Mouse (Mus musculus) limb, embryonic 13.5 days (tissue): ENCODE data around the gene Eef2k. TPM values are rescaled to one million over a fixed set of nuclear protein-coding genes. Genes with fewer than 3 reads are reported as not detected.

ENCODE experiments used
- ATAC-seq: fragments of 200-750 bp; cut with Nextera tagmentation; 2 replicates; pipeline ENCODE4 v1.8.0; 2017; ENCODE audit warnings: low read depth, moderate number of reproducible peaks, moderate TSS enrichment; ENCODE audit not compliant: low FRiP score
- H3K27ac ChIP-seq: fragments of 300-500 bp; sonication (generic); 2 replicates; pipeline ENCODE4 v1.5.1; 2015; ENCODE audit warnings: inconsistent platforms, mild to moderate bottlenecking, moderate library complexity
- H3K27me3 ChIP-seq: fragments of 300-500 bp; sonication (generic); 2 replicates; pipeline ENCODE4 v1.6.1; 2015; ENCODE audit warnings: mild to moderate bottlenecking, inconsistent platforms
- H3K36me3 ChIP-seq: fragments of 300-500 bp; sonication (generic); 2 replicates; pipeline ENCODE4 v1.6.1; 2015; ENCODE audit warnings: inconsistent platforms, mild to moderate bottlenecking, moderate library complexity
- H3K4me1 ChIP-seq: fragments of 300-500 bp; sonication (generic); 2 replicates; pipeline ENCODE4 v1.6.1; 2015; ENCODE audit warnings: inconsistent platforms
- H3K4me2 ChIP-seq: fragments of 300-500 bp; sonication (generic); replicated peaks from 2 replicates; pipeline ENCODE4 v1.6.1; 2015; ENCODE audit warnings: inconsistent platforms, mild to moderate bottlenecking, moderate library complexity
- H3K4me3 ChIP-seq: fragments of 300-500 bp; sonication (generic); 2 replicates; pipeline ENCODE4 v1.5.1; 2015; ENCODE audit warnings: moderate library complexity, mild to moderate bottlenecking, inconsistent platforms
- H3K9ac ChIP-seq: fragments of 300-500 bp; sonication (generic); 2 replicates; pipeline ENCODE4 v1.6.1; 2015; ENCODE audit warnings: mild to moderate bottlenecking, inconsistent platforms
- H3K9me3 ChIP-seq: fragments of 300-500 bp; sonication (generic); 2 replicates; pipeline ENCODE4 v1.6.1; 2016; ENCODE audit warnings: inconsistent platforms
- WGBS: fragments of 180-500 bp; shearing (Covaris S2); methylation state at CpG from one replicate; pipeline ENCODE4 v1.1.7; 2015; 5-methylcytosine and 5-hydroxymethylcytosine counted together
- polyA plus RNA-seq: library from polyadenylated mRNA; unstranded; fragments of >200 nt; fragmentation: Nextera tagmentation; extraction: Ambion mirVana; gene quantifications from 2 replicates; pipeline ENCODE4 v1.2.1, GENCODE M21; 2015

Eef2k gene
- polyA plus RNA-seq, 1 experiment from 2014 or later, result 36.3 TPM

DNA sequence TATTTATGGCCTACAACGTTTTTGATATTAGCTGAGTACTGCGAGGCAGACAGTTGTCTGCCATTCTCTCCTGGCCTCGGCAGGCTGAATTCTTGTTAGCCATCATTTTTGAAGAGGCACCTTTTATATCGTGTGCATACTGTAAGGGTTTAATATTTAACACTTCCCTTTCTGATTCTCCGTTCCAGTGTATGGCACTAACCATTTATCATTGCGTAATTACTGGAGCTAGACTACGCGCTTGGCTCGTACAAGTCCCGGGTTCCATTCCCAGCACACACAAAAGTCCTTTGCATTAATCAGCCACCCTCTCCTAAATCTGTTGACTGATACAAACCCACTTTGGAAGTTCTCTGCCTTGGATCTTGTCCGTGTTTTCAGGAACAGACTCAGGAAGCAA lies 17.2 kb downstream of the Eef2k start:
- Histone ChIP-seq H3K9me3 (no peaks in the 10 kb centered on the region), H3K27me3 (no peaks in the 10 kb centered on the region)
- 92% methylated on average over 11 of the region's 11 CpGs for WGBS

DNA sequence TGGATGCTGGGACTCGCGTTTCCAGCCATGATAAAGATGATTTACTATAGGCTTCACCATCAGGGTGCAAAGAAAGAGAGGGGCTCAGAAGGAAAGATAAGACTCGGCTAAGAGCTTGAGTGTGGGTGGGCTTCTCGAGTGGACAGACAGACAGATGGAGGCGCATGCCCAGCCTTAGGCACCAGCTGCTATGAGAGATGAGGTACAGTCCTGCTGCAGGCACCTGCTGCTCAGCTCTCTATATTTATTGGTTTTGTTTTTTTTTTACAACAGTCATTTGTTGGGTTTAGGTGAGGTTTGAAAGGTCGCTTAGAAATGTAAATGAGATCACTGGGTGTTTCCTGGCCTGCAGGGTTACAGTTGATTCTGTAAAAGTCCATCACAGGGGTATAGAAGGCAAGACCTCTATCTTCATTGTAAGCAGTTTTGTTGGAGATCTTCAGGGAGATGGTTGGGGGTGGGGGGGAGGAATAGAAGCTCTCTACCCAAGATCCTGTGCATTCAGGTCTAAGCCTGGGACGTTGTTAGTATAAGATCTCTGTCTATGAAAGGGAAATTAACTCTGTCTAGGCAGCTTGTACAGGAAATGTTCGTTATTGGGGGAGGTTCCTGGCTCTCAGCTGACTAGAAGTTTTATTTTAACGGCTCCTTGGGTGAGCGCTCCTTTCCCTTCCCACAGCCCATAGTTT lies 18.3 kb downstream of the Eef2k start:
- peaks cover 19% of the 10 kb centered on the region for H3K36me3 ChIP-seq
- H3K4me1 ChIP-seq, result peaks cover 53% of the 10 kb centered on the region
- H3K9ac ChIP-seq, result no peak overlapping the region
- H3K4me3 ChIP-seq, result no peak overlapping the region
- ATAC-seq, result no peak
- whole genome bisulfite sequencing, result 34% methylated on average over 10 of the region's 10 CpGs
- H3K9me3 ChIP-seq, result no peaks in the 10 kb centered on the region
- no peaks in the 10 kb centered on the region for H3K27me3 ChIP-seq
- H3K4me2 ChIP-seq, result no peak overlapping the region
- no peak overlapping the region for H3K27ac ChIP-seq

More for the DNA sequence above, 17.2 kb downstream of the Eef2k start:
- no peak overlapping the region for H3K9ac ChIP-seq
- H3K4me2 ChIP-seq, result no peak overlapping the region
- no peak for ATAC-seq
- no peak overlapping the region for H3K4me3 ChIP-seq
- H3K27ac ChIP-seq, result no peak overlapping the region
- peaks cover 19% of the 10 kb centered on the region for H3K36me3 ChIP-seq
- H3K4me1 ChIP-seq, result peaks cover 42% of the 10 kb centered on the region

DNA sequence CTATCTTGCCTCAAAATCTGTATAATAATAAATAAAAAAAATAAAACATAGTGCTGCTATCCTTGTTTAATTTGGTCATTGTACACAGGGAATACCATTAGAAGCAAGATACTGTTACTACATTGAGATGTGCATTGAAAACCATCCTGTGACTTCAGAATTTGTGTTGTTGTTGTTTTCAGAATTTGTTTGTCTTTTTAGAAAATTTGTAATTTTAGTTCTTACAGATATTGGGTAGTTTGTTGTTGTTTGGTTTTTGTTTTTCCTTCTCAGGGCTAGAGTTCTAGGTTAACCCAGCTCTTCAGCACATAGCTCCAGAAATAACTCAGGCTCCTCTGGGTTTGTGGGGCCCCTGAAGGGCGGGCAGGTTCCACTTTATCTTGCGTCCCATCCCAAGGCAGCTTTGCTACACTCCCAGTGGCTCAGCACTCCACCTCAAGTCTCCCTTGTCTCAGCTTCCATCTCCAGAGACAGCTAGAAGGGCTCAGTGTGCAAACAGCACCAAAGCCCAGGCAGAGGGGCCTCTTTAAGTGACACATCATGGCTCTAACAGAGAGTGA lies 18.9 kb downstream of the Eef2k start:
- Histone ChIP-seq H3K4me1 (peaks cover 59% of the 10 kb centered on the region), H3K4me3 (no peak overlapping the region), H3K36me3 (peaks cover 19% of the 10 kb centered on the region), H3K9ac (no peak overlapping the region), H3K9me3 (no peaks in the 10 kb centered on the region), H3K4me2 (no peak overlapping the region), H3K27ac (no peak overlapping the region), H3K27me3 (no peaks in the 10 kb centered on the region)
- WGBS, result 46% methylated on average over 2 of the region's 2 CpGs
- ATAC-seq, result no peak

DNA sequence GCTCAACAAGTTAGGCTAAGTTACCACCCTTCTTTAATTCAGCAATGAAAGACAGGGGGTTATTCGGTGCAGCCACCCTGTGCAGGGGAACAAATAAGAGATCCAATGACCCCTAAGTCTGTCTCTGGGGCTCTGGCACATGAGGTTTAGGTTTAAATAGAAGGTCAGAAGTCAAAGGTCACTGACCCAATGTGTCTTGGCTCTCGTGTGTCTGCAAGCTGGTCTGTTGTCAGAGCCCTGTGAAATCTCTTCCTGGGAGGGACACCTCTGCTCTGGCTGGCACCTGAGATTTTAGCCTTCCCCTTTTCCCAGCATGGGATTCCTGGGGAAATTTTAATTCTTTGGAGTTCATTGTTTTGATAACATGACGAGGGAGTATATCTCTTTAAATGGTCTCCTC lies 19.6 kb downstream of the Eef2k start:
- peaks cover 19% of the 10 kb centered on the region for H3K36me3 ChIP-seq
- WGBS, result 21% methylated on average over 3 of the region's 3 CpGs
- H3K9ac ChIP-seq, result no peak overlapping the region
- H3K9me3 ChIP-seq, result no peaks in the 10 kb centered on the region
- H3K4me1 ChIP-seq, result peaks cover 65% of the 10 kb centered on the region
- no peak for ATAC-seq
- no peaks in the 10 kb centered on the region for H3K27me3 ChIP-seq
- no peak overlapping the region for H3K4me2 ChIP-seq
- peak overlapping the region; percentile 72; the same call in 1 of the 2 replicates for H3K27ac ChIP-seq
- no peak overlapping the region for H3K4me3 ChIP-seq

DNA sequence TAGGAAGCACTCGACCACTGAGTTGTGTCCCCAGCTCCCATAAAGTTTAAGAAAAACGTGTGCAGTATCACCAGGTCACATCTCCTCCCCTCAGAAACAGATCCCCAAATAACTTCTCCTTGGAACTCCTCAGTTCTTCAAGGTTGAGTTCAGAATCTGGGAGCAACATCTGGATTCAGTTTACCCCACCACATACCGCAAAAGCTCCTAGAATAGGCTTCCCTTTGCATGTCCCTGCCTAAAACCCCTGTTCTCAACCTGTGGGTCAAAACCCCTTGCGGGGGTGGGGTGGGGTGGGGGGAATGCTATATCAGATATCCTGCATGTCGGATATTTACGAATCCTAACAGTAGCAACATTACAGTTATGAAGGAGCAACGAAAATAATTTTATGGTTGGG lies 20.0 kb downstream of the Eef2k start:
- Histone ChIP-seq H3K27me3 (no peaks in the 10 kb centered on the region), H3K9me3 (no peaks in the 10 kb centered on the region), H3K4me1 (peaks cover 69% of the 10 kb centered on the region), H3K36me3 (peaks cover 19% of the 10 kb centered on the region), H3K27ac (peak overlapping the region; percentile 72), H3K9ac (no peak overlapping the region), H3K4me2 (0 out of 2 replicates have a peak overlapping the region, but pooled peaks have one; percentile 9), H3K4me3 (no peak overlapping the region)
- whole genome bisulfite sequencing, result 19% methylated on average over 7 of the region's 7 CpGs
- no peak for ATAC-seq

DNA sequence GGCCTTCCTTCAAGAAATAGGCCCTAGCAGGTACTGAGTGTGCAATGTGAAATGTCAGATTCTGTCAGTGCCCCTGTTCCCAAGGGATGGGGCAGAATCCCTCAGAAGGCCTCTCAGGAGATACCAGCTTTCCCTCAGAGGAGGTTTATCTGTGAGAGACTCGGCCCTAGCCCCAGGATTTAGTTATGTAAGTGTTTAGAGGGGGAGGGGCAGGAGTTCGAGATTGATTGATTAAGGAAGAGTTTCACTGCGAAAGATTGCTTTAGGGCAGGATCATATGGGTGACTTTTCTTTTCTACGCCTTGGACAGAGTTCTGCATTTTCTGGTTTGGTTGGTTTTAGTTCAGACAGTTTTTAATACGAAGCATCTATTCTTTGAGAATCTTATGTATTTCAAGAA lies 20.8 kb downstream of the Eef2k start:
- no peak for ATAC-seq
- Histone ChIP-seq H3K27ac (peak overlapping the region; percentile 72; the same call in 1 of the 2 replicates), H3K9me3 (no peaks in the 10 kb centered on the region), H3K4me3 (no peak overlapping the region), H3K9ac (no peak overlapping the region), H3K4me1 (peaks cover 76% of the 10 kb centered on the region), H3K27me3 (no peaks in the 10 kb centered on the region), H3K4me2 (0 out of 2 replicates have a peak overlapping the region, but pooled peaks have one; percentile 19), H3K36me3 (peaks cover 14% of the 10 kb centered on the region)
- WGBS, result 34% methylated on average over 5 of the region's 5 CpGs

DNA sequence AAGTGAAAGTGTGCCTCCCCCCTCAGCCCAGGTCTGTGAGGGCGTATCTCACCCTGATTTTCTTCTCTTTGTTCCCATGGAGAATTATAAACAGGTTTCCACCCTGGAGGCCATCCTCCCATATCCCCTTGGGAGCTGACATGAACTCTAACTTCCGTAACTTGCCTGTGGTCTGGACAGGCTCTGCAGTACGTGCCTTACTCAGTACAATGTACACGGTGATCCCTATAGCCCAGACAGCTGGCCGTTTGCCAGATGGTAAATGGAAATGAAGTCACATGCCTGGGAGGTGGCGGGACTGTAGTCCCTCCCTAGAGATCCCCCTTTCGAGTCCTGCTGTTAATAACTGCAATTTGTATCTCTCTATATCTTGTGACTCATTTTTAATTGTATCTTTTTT lies 22.5 kb downstream of the Eef2k start:
- 6% methylated on average over 7 of the region's 7 CpGs for WGBS
- ATAC-seq, result peak; percentile 71
- Histone ChIP-seq H3K4me3 (no peak overlapping the region), H3K4me2 (peak overlapping the region; percentile 31), H3K9ac (no peak overlapping the region), H3K27ac (no peak overlapping the region; the same call in 1 of the 2 replicates), H3K9me3 (no peaks in the 10 kb centered on the region), H3K27me3 (no peaks in the 10 kb centered on the region), H3K36me3 (no peaks in the 10 kb centered on the region), H3K4me1 (peaks cover 90% of the 10 kb centered on the region)

GRCm38 (mm10) chr7:120865832-120866231 lies 23.2 kb downstream of the Eef2k start:
- H3K27ac ChIP-seq, result peak overlapping the region; percentile 48; the same call in 1 of the 2 replicates

DNA sequence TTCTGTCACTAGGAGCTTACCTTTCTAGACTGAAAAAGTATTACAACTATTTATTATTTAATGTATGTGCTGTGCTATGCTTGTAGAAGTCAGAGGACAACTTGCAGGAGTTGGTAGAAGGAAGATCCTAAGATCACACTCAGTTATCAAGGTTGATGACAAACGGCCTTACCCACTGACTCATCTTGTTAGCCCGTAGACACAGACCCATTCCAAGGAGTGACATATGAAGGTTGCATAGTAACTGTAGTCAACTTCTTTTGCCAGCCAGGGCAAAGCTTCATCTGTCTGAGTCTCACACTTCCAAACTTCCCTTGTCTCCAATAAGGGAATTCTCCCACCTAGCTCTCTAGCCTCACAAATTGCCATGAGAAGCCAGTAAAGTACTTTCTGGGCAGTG lies 24.1 kb downstream of the Eef2k start:
- Histone ChIP-seq H3K27ac (no peak overlapping the region), H3K27me3 (no peaks in the 10 kb centered on the region), H3K9ac (no peak overlapping the region), H3K4me2 (no peak overlapping the region), H3K36me3 (no peaks in the 10 kb centered on the region), H3K4me1 (peaks cover 85% of the 10 kb centered on the region), H3K9me3 (no peaks in the 10 kb centered on the region), H3K4me3 (no peak overlapping the region)
- 67% methylated on average over 2 of the region's 2 CpGs for WGBS
- no peak for ATAC-seq

More at GRCm38 (mm10) chr7:120865832-120866231, 23.2 kb downstream of the Eef2k start:
- Histone ChIP-seq H3K4me3 (no peak overlapping the region), H3K36me3 (no peaks in the 10 kb centered on the region), H3K4me1 (peaks cover 92% of the 10 kb centered on the region), H3K9me3 (no peaks in the 10 kb centered on the region), H3K9ac (no peak overlapping the region), H3K27me3 (no peaks in the 10 kb centered on the region), H3K4me2 (no peak overlapping the region)
- ATAC-seq, result no peak
- WGBS, result 58% methylated on average over 4 of the region's 4 CpGs

DNA sequence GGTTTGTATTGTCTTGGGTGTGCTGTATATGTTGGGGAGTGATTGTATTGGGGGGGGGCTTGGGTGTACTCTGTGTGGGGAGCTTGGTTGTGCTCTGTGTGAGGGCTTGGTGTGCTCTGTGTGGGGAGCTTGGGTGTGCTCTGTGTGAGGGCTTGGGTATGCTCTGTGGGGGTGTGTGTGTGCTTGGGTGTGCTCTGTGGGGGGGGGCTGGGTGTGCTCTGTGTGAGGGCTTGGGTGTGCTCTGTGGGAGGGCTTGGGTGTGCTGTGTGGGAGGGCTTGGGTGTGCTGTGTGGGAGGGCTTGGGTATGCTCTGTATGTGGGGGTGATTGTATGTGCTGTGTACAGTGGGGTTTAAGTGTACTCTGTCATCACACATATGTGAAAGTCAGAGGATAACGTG lies 25.1 kb downstream of the Eef2k start:
- H3K4me1 ChIP-seq, result peaks cover 74% of the 10 kb centered on the region
- H3K4me3 ChIP-seq, result no peak overlapping the region
- H3K4me2 ChIP-seq, result no peak overlapping the region
- no peak for ATAC-seq
- WGBS, result 72% methylated on average over 1 of the region's 1 CpGs
- H3K27ac ChIP-seq, result no peak overlapping the region
- no peaks in the 10 kb centered on the region for H3K27me3 ChIP-seq
- H3K9me3 ChIP-seq, result no peaks in the 10 kb centered on the region
- H3K36me3 ChIP-seq, result no peaks in the 10 kb centered on the region
- no peak overlapping the region for H3K9ac ChIP-seq

GRCm38 (mm10) chr7:120869883-120870282 lies 27.3 kb downstream of the Eef2k start:
- Histone ChIP-seq H3K4me1 (peaks cover 53% of the 10 kb centered on the region), H3K9ac (no peak overlapping the region), H3K27ac (peak overlapping the region; percentile 55; the same call in 1 of the 2 replicates), H3K4me3 (no peak overlapping the region), H3K9me3 (no peaks in the 10 kb centered on the region), H3K36me3 (peaks cover 9% of the 10 kb centered on the region; the same call in 1 of the 2 replicates), H3K27me3 (no peaks in the 10 kb centered on the region), H3K4me2 (no peak overlapping the region)
- ATAC-seq, result no peak
- WGBS, result 49% methylated on average over 5 of the region's 5 CpGs

GRCm38 (mm10) chr7:120870431-120871008 lies 27.9 kb downstream of the Eef2k start:
- no peak overlapping the region for H3K9ac ChIP-seq

More at GRCm38 (mm10) chr7:120870431-120871008, 27.9 kb downstream of the Eef2k start:
- WGBS, result 58% methylated on average over 5 of the region's 5 CpGs
- Histone ChIP-seq H3K4me1 (peaks cover 46% of the 10 kb centered on the region), H3K27ac (peak overlapping the region; percentile 55; the same call in 1 of the 2 replicates), H3K4me3 (no peak overlapping the region), H3K36me3 (peaks cover 9% of the 10 kb centered on the region; the same call in 1 of the 2 replicates), H3K9me3 (no peaks in the 10 kb centered on the region), H3K4me2 (no peak overlapping the region), H3K27me3 (no peaks in the 10 kb centered on the region)
- no peak for ATAC-seq
